Comparison of ENCODE assay signal across 32 mouse cellular contexts in genomic region chr8:31627708-31628107, GRCm38 (mm10).
DNase-seq lines count a peak whose midpoint lies in the region; ATAC-seq and TF ChIP-seq lines count a peak whose summit lies in the region.
"Had no signal": no experiment of that assay in that cellular context is flagged by ENCODE, and none has a peak within 500 bp of the region (broad histone marks: within the 10 kb centered on the region; RNA-seq: fewer than 3 reads in every experiment).

No protein-coding gene starts in this region.

- H3K9ac ChIP-seq in midbrain, embryonic 12.5 days (replicated peaks) = no peak overlapping the region
- no peak overlapping the region for H3K9ac ChIP-seq in midbrain, postnatal 0 days (replicated peaks; ENCODE audit: low read length, poor library complexity, severe bottlenecking)
- H3K9ac ChIP-seq: embryonic facial prominence, embryonic 13.5 days; forebrain, embryonic 13.5 days; heart, embryonic 12.5 days; kidney, embryonic 15.5 days; limb, embryonic 13.5 days; neural tube, embryonic 15.5 days had no signal

- H3K4me2 ChIP-seq in midbrain, embryonic 12.5 days (replicated peaks) = no peak overlapping the region
- no peak overlapping the region for H3K4me2 ChIP-seq in midbrain, postnatal 0 days (ENCODE audit: low read depth, low read length, poor library complexity, severe bottlenecking)
- H3K4me2 ChIP-seq: embryonic facial prominence, embryonic 13.5 days; forebrain, embryonic 13.5 days; heart, embryonic 12.5 days; kidney, embryonic 15.5 days; limb, embryonic 13.5 days; liver, embryonic 11.5 days; neural tube, embryonic 15.5 days had no signal

- peak; percentile 3 for DNase-seq in gastrocnemius, postnatal 14 days
- DNase-seq in gastrocnemius, adult 18-20 months (ENCODE audit: low spot score) = no peak
- DNase-seq in midbrain, postnatal 0 days (ENCODE audit: low spot score) = no peak
- DNase-seq in retina, embryonic 14.5 days (ENCODE audit: low spot score) = peak; percentile 53
- no peak for DNase-seq in left cerebral cortex, postnatal 36 days (ENCODE audit: low spot score in 2 of 2)
- no peak for DNase-seq in kidney, postnatal 4 days
- DNase-seq: adrenal gland, postnatal 25 days; cerebellum, adult 2 months; cerebellum, postnatal 14 days; gastrocnemius, postnatal 25 days; heart, adult 11 months; heart, postnatal 4 days; kidney, adult 11 months; kidney, postnatal 25 days; lung, postnatal 36 days; spleen, adult 18-20 months; thymus, adult 2 months; thymus, postnatal 36 days had no signal

- ATAC-seq in midbrain, embryonic 12.5 days (ENCODE audit: low FRiP score, low read depth) = peak; percentile 23; the same call in 1 of the 2 replicates
- no peak for ATAC-seq in midbrain, postnatal 0 days (ENCODE audit: low FRiP score)
- ATAC-seq: CD4-positive, CD25-positive, alpha-beta regulatory T cell, adult 4 months; forebrain, embryonic 13.5 days; inflammation-experienced regulatory T-cells, adult 6 months had no signal

- intact Hi-C loops in gastrocnemius, postnatal 14 days (cut with DNase I; ENCODE audit: low total_unique reads) = no loop called here
- intact Hi-C loops in left cerebral cortex, postnatal 36 days (cut with DNase I) = no loop called here

- no peak overlapping the region for H3K4me3 ChIP-seq in midbrain, embryonic 12.5 days
- H3K4me3 ChIP-seq in midbrain, postnatal 0 days (ENCODE audit: low read depth, low read length) = no peak overlapping the region
- no peak overlapping the region for H3K4me3 ChIP-seq in embryonic fibroblast, embryonic 13.5 days (ENCODE audit: insufficient read depth, low read length)
- H3K4me3 ChIP-seq: embryonic facial prominence, embryonic 13.5 days; forebrain, embryonic 13.5 days; heart, embryonic 12.5 days; kidney, embryonic 15.5 days; layer of hippocampus, adult 2 months; left cerebral cortex, adult 2 months; limb, embryonic 13.5 days; neural tube, embryonic 15.5 days had no signal

- no peak overlapping the region for H3K27ac ChIP-seq in midbrain, embryonic 12.5 days (replicated peaks)
- H3K27ac ChIP-seq in midbrain, postnatal 0 days (ENCODE audit: low read depth, low read length) = no peak overlapping the region; the same call in 1 of the 2 replicates
- peak overlapping the region; percentile 37 for H3K27ac ChIP-seq in embryonic fibroblast, embryonic 13.5 days (ENCODE audit: insufficient read depth, low read length)
- H3K27ac ChIP-seq: embryonic facial prominence, embryonic 13.5 days; forebrain, embryonic 13.5 days; kidney, embryonic 15.5 days; layer of hippocampus, adult 2 months; left cerebral cortex, adult 2 months; limb, embryonic 13.5 days; neural tube, embryonic 15.5 days; stomach, postnatal 0 days had no signal

- H3K4me1 ChIP-seq in midbrain, embryonic 12.5 days = no peaks in the 10 kb centered on the region
- no peaks in the 10 kb centered on the region for H3K4me1 ChIP-seq in midbrain, postnatal 0 days (ENCODE audit: insufficient read depth, low read length)
- peaks cover 5% of the 10 kb centered on the region; the same call in 1 of the 2 replicates for H3K4me1 ChIP-seq in embryonic fibroblast, embryonic 13.5 days (ENCODE audit: control insufficient read depth, insufficient read depth, low read length)
- H3K4me1 ChIP-seq: embryonic facial prominence, embryonic 13.5 days; forebrain, embryonic 13.5 days; heart, embryonic 12.5 days; kidney, embryonic 15.5 days; neural tube, embryonic 15.5 days had no signal

- H3K9me3 ChIP-seq in midbrain, embryonic 12.5 days = no peaks in the 10 kb centered on the region
- H3K9me3 ChIP-seq in midbrain, postnatal 0 days (ENCODE audit: low read length) = no peaks in the 10 kb centered on the region
- H3K9me3 ChIP-seq: embryonic facial prominence, embryonic 13.5 days; forebrain, embryonic 13.5 days; heart, embryonic 12.5 days; kidney, embryonic 15.5 days; limb, embryonic 13.5 days; neural tube, embryonic 15.5 days had no signal

- TF ChIP-seq CTCF in midbrain, postnatal 0 days (IDR thresholded peaks at IDR 0.05) = no peak
- no peak for TF ChIP-seq CTCF in embryonic fibroblast, embryonic 13.5 days (IDR thresholded peaks at IDR 0.05; ENCODE audit: borderline replicate concordance, insufficient read depth, low read length)

- TF ChIP-seq POLR2A in embryonic fibroblast, embryonic 13.5 days (IDR thresholded peaks at IDR 0.05; ENCODE audit: low read depth, low read length) = no peak

- H3K27me3 ChIP-seq in midbrain, embryonic 12.5 days = no peaks in the 10 kb centered on the region
- H3K27me3 ChIP-seq in midbrain, postnatal 0 days (ENCODE audit: insufficient read depth, low read length) = no peaks in the 10 kb centered on the region
- H3K27me3 ChIP-seq: embryonic facial prominence, embryonic 13.5 days; forebrain, embryonic 13.5 days; heart, embryonic 12.5 days; kidney, embryonic 15.5 days; limb, embryonic 13.5 days; neural tube, embryonic 15.5 days had no signal

- WGBS in midbrain, embryonic 12.5 days = 90% methylated on average over 2 of the region's 2 CpGs
- WGBS in midbrain, postnatal 0 days = 71% methylated on average over 2 of the region's 2 CpGs

- H3K36me3 ChIP-seq in midbrain, embryonic 12.5 days = no peaks in the 10 kb centered on the region
- H3K36me3 ChIP-seq in midbrain, postnatal 0 days (ENCODE audit: insufficient read depth, low read length) = no peaks in the 10 kb centered on the region
- H3K36me3 ChIP-seq: embryonic facial prominence, embryonic 13.5 days; heart, embryonic 12.5 days; kidney, embryonic 15.5 days; limb, embryonic 13.5 days; neural tube, embryonic 15.5 days had no signal

Comparison
In these comparisons a context has a peak if more than half of its experiments do, and no peak if none do; other contexts are left out.
1. DNase-seq: peak in gastrocnemius, postnatal 14 days (single experiment) and retina, embryonic 14.5 days (single experiment); none in gastrocnemius, adult 18-20 months (single experiment), midbrain, postnatal 0 days (single experiment), left cerebral cortex, postnatal 36 days (0 of 2) and kidney, postnatal 4 days (0 of 2).